Mouse (Mus musculus) lung, embryonic 15.5 days (tissue): ENCODE measurements at regions not wholly inside any gene's neighbourhood (a gene's known extent, or its start where the extent isn't known, plus 50 kb on each side); places are given as distances from the start of the nearest gene placed in this dataset.

Source experiments
- ATAC-seq: fragments of 200-750 bp; cut with Nextera tagmentation; 2 replicates; pipeline ENCODE4 v1.8.0; 2017; ENCODE audit warnings: moderate number of reproducible peaks, borderline replicate concordance; ENCODE audit not compliant: low FRiP score, low TSS enrichment; ENCODE audit errors: extremely low read depth
- H3K27ac ChIP-seq: fragments of 300-500 bp; sonication (generic); 2 replicates; pipeline ENCODE4 v1.5.1; 2015; ENCODE audit warnings: moderate library complexity, mild to moderate bottlenecking, inconsistent platforms
- H3K27me3 ChIP-seq: fragments of 300-500 bp; sonication (generic); 2 replicates; pipeline ENCODE4 v1.6.1; 2015; ENCODE audit warnings: inconsistent platforms
- H3K36me3 ChIP-seq: fragments of 300-500 bp; sonication (generic); 2 replicates; pipeline ENCODE4 v1.6.1; 2015; ENCODE audit warnings: inconsistent platforms
- H3K4me1 ChIP-seq: fragments of 300-500 bp; sonication (generic); 2 replicates; pipeline ENCODE4 v1.6.1; 2015; ENCODE audit warnings: inconsistent platforms
- H3K4me2 ChIP-seq: fragments of 300-500 bp; sonication (generic); 2 replicates; pipeline ENCODE4 v1.6.1; 2015; ENCODE audit warnings: inconsistent platforms, mild to moderate bottlenecking, moderate library complexity
- H3K4me3 ChIP-seq: fragments of 300-500 bp; sonication (generic); 2 replicates; pipeline ENCODE4 v1.5.1; 2015; ENCODE audit warnings: mild to moderate bottlenecking, inconsistent platforms
- H3K9ac ChIP-seq: fragments of 300-500 bp; sonication (generic); 2 replicates; pipeline ENCODE4 v1.6.1; 2015; ENCODE audit warnings: inconsistent platforms
- H3K9me3 ChIP-seq: fragments of 300-500 bp; sonication (generic); 2 replicates; pipeline ENCODE4 v1.6.1; 2016; ENCODE audit warnings: inconsistent platforms
- WGBS: fragments of 180-500 bp; shearing (Covaris S2); methylation state at CpG from one replicate; pipeline ENCODE4 v1.1.7; 2015; 5-methylcytosine and 5-hydroxymethylcytosine counted together

- Histone ChIP-seq H3K36me3 (no peaks in the 10 kb centered on the region), H3K4me3 (no peak overlapping the region), H3K27ac (no peak overlapping the region), H3K4me2 (no peak overlapping the region), H3K4me1 (no peaks in the 10 kb centered on the region), H3K27me3 (no peaks in the 10 kb centered on the region), H3K9me3 (no peaks in the 10 kb centered on the region), H3K9ac (no peak overlapping the region)
- ATAC-seq: no peak
- WGBS: 73% methylated on average over 8 of the region's 8 CpGs
These were observed 2468.0 kb upstream of the 5930422O12Rik start for GRCm38 (mm10) chr8:30960486-30960885.

DNA sequence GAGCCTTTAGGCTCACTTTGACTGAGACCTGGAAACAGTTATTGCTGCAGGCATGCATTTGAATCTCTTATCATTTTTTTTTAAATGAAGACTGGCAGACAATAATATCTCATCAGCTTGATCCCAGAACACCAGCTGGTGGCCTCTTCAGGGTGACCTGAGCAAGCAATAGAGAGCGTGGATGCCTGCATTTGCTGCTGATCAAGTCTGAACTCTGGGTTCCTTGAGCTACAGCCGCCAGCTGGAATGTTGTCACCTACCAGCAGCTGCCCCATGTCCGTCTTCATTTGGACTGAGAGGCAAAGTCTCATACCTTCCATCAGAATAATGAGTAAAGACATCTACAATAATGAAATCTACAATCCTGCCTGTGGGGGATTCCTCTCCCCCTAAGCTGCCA lies 2466.3 kb upstream of the 5930422O12Rik start:
- no peak overlapping the region for H3K4me3 ChIP-seq
- ATAC-seq: no peak
- H3K9ac ChIP-seq: no peak overlapping the region
- no peaks in the 10 kb centered on the region for H3K27me3 ChIP-seq
- no peak overlapping the region for H3K4me2 ChIP-seq
- H3K27ac ChIP-seq: no peak overlapping the region
- WGBS: 49% methylated on average over 3 of the region's 3 CpGs
- no peaks in the 10 kb centered on the region for H3K4me1 ChIP-seq
- H3K36me3 ChIP-seq: no peaks in the 10 kb centered on the region
- H3K9me3 ChIP-seq: no peaks in the 10 kb centered on the region

GRCm38 (mm10) chr8:30982814-30983213 lies 2445.7 kb upstream of the 5930422O12Rik start:
- Histone ChIP-seq H3K9ac (no peak overlapping the region), H3K4me1 (no peaks in the 10 kb centered on the region), H3K4me3 (no peak overlapping the region), H3K4me2 (no peak overlapping the region), H3K27me3 (no peaks in the 10 kb centered on the region), H3K36me3 (no peaks in the 10 kb centered on the region), H3K27ac (no peak overlapping the region), H3K9me3 (no peaks in the 10 kb centered on the region)
- WGBS: 53% methylated on average over 2 of the region's 2 CpGs
- ATAC-seq: no peak

- Histone ChIP-seq H3K36me3 (no peaks in the 10 kb centered on the region), H3K4me3 (no peak overlapping the region), H3K27me3 (no peaks in the 10 kb centered on the region), H3K9me3 (no peaks in the 10 kb centered on the region), H3K4me1 (no peaks in the 10 kb centered on the region), H3K4me2 (no peak overlapping the region), H3K9ac (no peak overlapping the region), H3K27ac (no peak overlapping the region)
- WGBS: 65% methylated on average over 5 of the region's 5 CpGs
- no peak for ATAC-seq
These were observed 2440.5 kb upstream of the 5930422O12Rik start for GRCm38 (mm10) chr8:30988051-30988450.

DNA sequence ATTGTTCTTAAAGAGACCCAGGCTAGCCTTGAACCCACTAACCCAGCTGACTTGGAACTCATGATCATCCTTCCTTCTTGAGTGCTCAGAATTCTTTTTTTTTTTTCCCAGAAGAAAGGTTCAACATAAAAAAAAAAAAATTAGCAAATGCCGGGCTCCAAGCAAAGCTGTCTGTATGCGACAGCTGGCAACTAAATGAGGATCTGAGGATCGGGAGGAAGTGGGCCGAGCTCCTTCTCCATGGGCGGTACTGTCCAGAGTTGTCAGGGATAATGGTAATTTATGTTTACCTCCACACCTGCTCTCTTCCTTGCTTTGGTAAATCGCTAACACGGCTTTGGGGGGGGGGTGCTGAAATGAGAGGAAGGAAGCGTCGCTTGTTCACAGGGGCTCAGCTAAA lies 2429.9 kb upstream of the 5930422O12Rik start:
- H3K4me1 ChIP-seq: no peaks in the 10 kb centered on the region
- H3K9ac ChIP-seq: no peak overlapping the region
- no peaks in the 10 kb centered on the region for H3K36me3 ChIP-seq
- ATAC-seq: no peak
- 62% methylated on average over 9 of the region's 9 CpGs for WGBS
- no peak overlapping the region for H3K4me3 ChIP-seq
- H3K27ac ChIP-seq: no peak overlapping the region
- no peaks in the 10 kb centered on the region for H3K9me3 ChIP-seq
- no peak overlapping the region for H3K4me2 ChIP-seq
- no peaks in the 10 kb centered on the region for H3K27me3 ChIP-seq

DNA sequence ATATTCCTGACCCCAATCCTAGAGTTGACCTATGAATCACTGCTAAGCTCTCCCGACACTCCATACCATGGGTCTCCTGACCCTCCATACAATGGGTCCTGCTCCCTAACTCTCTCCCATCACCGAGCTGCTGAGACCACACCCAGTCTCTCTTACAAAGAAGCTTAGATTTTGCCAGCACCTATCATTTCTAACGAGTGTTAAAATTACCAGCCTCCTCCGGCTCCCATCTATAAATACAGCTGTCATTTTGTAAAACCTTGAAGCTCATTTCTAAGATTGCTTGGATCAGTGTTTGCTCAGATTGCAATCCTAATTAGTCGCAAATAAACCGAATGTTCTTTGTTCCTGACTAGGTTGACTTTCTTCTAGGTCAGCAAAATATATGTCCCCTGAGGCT lies 2428.4 kb upstream of the 5930422O12Rik start:
- no peak for ATAC-seq
- Histone ChIP-seq H3K27me3 (no peaks in the 10 kb centered on the region), H3K27ac (no peak overlapping the region), H3K9ac (no peak overlapping the region), H3K4me1 (no peaks in the 10 kb centered on the region), H3K4me2 (no peak overlapping the region), H3K4me3 (no peak overlapping the region), H3K36me3 (no peaks in the 10 kb centered on the region), H3K9me3 (no peaks in the 10 kb centered on the region)
- 81% methylated on average over 6 of the region's 6 CpGs for WGBS

- Histone ChIP-seq H3K27ac (no peak overlapping the region), H3K4me2 (no peak overlapping the region)
- 30% methylated on average over 5 of the region's 5 CpGs for WGBS
These were observed 2426.4 kb upstream of the 5930422O12Rik start for GRCm38 (mm10) chr8:31001980-31002730.

GRCm38 (mm10) chr8:31008309-31008708 lies 2420.2 kb upstream of the 5930422O12Rik start:
- Histone ChIP-seq H3K4me3 (no peak overlapping the region), H3K9ac (no peak overlapping the region), H3K4me1 (no peaks in the 10 kb centered on the region), H3K27me3 (no peaks in the 10 kb centered on the region), H3K36me3 (no peaks in the 10 kb centered on the region), H3K4me2 (no peak overlapping the region), H3K9me3 (no peaks in the 10 kb centered on the region), H3K27ac (no peak overlapping the region)
- no peak for ATAC-seq
- WGBS: 43% methylated on average over 8 of the region's 8 CpGs

More at GRCm38 (mm10) chr8:31001980-31002730, 2426.4 kb upstream of the 5930422O12Rik start:
- Histone ChIP-seq H3K9me3 (no peaks in the 10 kb centered on the region), H3K4me3 (no peak overlapping the region), H3K27me3 (no peaks in the 10 kb centered on the region), H3K4me1 (no peaks in the 10 kb centered on the region), H3K36me3 (no peaks in the 10 kb centered on the region), H3K9ac (no peak overlapping the region)
- no peak for ATAC-seq

DNA sequence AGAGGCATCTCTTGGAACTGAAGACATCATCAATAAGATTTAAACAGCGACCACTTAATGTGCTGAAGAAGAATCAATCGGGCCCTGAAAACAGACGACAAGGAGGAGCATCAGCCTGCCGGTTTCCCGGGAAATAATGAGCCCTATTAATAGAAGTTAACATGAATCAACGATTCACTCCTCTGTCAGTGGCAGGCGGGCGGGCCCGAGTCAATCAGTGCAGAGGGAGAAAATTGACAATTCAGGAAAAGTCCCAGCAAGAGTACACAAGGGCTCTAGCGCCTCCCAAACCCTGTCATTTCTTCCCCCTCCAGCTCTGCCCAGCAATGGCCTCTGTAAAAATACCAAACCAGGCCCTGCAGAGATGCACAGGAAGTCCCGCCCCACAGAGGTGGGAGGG lies 2416.4 kb upstream of the 5930422O12Rik start:
- H3K36me3 ChIP-seq: no peaks in the 10 kb centered on the region
- H3K27me3 ChIP-seq: no peaks in the 10 kb centered on the region
- no peaks in the 10 kb centered on the region for H3K9me3 ChIP-seq
- no peak overlapping the region for H3K4me2 ChIP-seq
- WGBS: 77% methylated on average over 11 of the region's 11 CpGs
- H3K4me1 ChIP-seq: no peaks in the 10 kb centered on the region
- H3K4me3 ChIP-seq: no peak overlapping the region
- no peak for ATAC-seq
- no peak overlapping the region for H3K27ac ChIP-seq
- H3K9ac ChIP-seq: no peak overlapping the region

DNA sequence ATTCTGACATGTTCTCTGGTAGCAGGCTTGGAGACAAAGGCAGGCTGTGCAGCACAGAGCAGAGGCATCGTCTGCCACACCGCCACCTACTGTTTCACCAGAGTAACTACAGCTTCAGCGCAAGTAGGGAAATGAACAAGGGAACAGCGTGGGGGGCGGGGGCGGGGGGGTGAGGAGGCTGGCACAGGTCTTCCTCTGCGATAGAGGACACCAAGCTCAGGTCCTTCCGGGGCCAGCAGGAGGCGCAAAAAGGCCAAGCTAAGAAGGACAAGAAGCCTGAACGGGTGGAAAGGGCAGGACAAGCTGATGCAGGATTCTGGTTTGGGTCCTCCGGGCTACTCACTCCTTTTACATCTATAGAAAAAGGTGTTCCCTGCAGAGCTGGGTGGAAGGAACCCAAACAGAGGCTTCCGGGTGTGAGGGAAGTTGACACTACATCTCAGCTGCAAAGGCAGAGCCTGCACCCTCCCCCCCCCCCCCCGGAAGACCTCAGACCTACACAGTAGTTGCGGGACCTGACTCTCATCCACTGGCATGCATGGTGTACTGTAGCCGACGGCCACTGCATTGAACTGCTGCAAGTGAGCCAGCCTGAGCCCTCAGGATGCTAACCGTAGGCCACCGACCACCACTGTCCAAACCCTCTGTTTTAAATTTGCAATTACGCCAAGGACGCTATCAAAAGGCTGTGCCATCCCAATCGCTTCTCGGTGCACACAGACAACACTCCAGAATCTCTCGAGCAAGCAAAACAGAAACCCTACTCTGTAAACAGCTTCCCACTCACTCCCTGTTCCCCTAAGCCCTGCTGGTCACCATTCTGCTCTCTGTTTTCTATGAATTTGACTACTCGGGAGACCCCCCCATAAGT lies 2396.6 kb upstream of the 5930422O12Rik start:
- WGBS: 7% methylated on average over 24 of the region's 24 CpGs
- peak; percentile 90 for ATAC-seq
- Histone ChIP-seq H3K27ac (no peak overlapping the region), H3K27me3 (no peaks in the 10 kb centered on the region), H3K4me2 (peak overlapping the region; percentile 76), H3K4me1 (peaks cover 6% of the 10 kb centered on the region; the same call in 1 of the 2 replicates), H3K36me3 (no peaks in the 10 kb centered on the region), H3K9me3 (no peaks in the 10 kb centered on the region), H3K9ac (no peak overlapping the region; the same call in 1 of the 2 replicates), H3K4me3 (peak overlapping the region; percentile 39)

DNA sequence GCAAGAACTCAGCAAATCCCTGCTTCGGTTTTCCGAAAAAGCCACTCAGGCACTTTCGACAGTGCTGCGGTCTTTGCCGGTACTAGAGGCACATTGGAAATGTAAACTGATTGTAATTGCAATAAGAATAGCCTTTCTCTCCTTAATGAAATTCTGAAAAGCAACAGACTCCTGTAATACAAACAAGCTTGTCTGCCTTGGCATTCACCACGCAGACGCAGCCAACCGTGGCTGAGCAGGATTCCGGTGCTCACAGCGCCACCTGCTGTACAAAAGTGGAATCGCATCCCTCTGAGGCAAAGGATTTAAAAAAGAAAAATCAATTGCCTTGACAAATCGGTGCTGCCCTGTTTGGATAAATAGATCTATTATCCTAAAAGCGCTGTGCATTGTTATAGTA lies 2395.2 kb upstream of the 5930422O12Rik start:
- 2% methylated on average over 13 of the region's 13 CpGs for WGBS
- ATAC-seq: peak; percentile 60; the same call in 1 of the 2 replicates
- Histone ChIP-seq H3K4me3 (peak overlapping the region; percentile 47), H3K36me3 (no peaks in the 10 kb centered on the region), H3K27ac (no peak overlapping the region), H3K4me1 (peaks cover 6% of the 10 kb centered on the region; the same call in 1 of the 2 replicates), H3K9me3 (no peaks in the 10 kb centered on the region), H3K4me2 (peak overlapping the region; percentile 76), H3K27me3 (no peaks in the 10 kb centered on the region), H3K9ac (peak overlapping the region; percentile 47)

DNA sequence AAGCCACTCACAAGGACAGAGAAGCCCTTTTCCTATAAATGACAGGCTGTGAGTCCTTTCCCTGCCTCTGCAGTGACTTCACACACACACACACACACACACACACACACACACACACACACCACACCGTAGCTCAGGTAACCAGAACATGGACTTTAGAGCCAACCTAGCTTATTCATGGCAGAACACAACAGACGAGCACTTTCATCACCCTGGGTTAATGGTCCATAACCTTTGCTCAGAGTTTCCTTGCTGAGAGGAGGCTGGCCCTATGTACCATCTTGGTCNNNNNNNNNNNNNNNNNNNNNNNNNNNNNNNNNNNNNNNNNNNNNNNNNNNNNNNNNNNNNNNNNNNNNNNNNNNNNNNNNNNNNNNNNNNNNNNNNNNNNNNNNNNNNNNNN lies 2391.6 kb upstream of the 5930422O12Rik start:
- no peaks in the 10 kb centered on the region for H3K27me3 ChIP-seq
- no peak for ATAC-seq
- WGBS: 68% methylated on average over 2 of the region's 2 CpGs
- H3K9ac ChIP-seq: no peak overlapping the region
- no peaks in the 10 kb centered on the region for H3K36me3 ChIP-seq
- no peak overlapping the region for H3K4me2 ChIP-seq
- H3K27ac ChIP-seq: no peak overlapping the region
- no peak overlapping the region for H3K4me3 ChIP-seq
- no peaks in the 10 kb centered on the region for H3K9me3 ChIP-seq
- peaks cover 6% of the 10 kb centered on the region; the same call in 1 of the 2 replicates for H3K4me1 ChIP-seq
